Mouse (Mus musculus) hindbrain, embryonic 15.5 days (tissue): ENCODE data around the gene Agrn. TPM values are rescaled to one million over a fixed set of nuclear protein-coding genes. Genes with fewer than 3 reads are reported as not detected.
A peak's percentile ranks its signal among the peaks of the same experiment; 100 is the strongest.

Source experiments
- ATAC-seq: fragments of 200-750 bp; cut with Nextera tagmentation; 2 replicates; pipeline ENCODE4 v1.8.0; 2017; ENCODE audit warnings: low read depth, moderate number of reproducible peaks, moderate TSS enrichment; ENCODE audit not compliant: low FRiP score
- H3K27ac ChIP-seq: fragments of 300-500 bp; sonication (generic); replicated peaks from 2 replicates; pipeline ENCODE4 v1.5.1; 2015; ENCODE audit warnings: mild to moderate bottlenecking, inconsistent platforms
- H3K27me3 ChIP-seq: fragments of 300-500 bp; sonication (generic); 2 replicates; pipeline ENCODE4 v1.6.1; 2015; ENCODE audit warnings: control low read depth, inconsistent platforms
- H3K36me3 ChIP-seq: fragments of 300-500 bp; sonication (generic); 2 replicates; pipeline ENCODE4 v1.6.1; 2015; ENCODE audit warnings: control low read depth, inconsistent platforms
- H3K4me1 ChIP-seq: fragments of 300-500 bp; sonication (generic); replicated peaks from 2 replicates; pipeline ENCODE4 v1.6.1; 2015; ENCODE audit warnings: control low read depth, inconsistent platforms
- H3K4me2 ChIP-seq: fragments of 300-500 bp; sonication (generic); 2 replicates; pipeline ENCODE4 v1.6.1; 2015; ENCODE audit warnings: moderate library complexity, mild to moderate bottlenecking, inconsistent platforms
- H3K4me3 ChIP-seq: fragments of 300-500 bp; sonication (generic); 2 replicates; pipeline ENCODE4 v1.5.1; 2015; ENCODE audit warnings: mild to moderate bottlenecking, inconsistent platforms
- H3K9ac ChIP-seq: fragments of 300-500 bp; sonication (generic); 2 replicates; pipeline ENCODE4 v1.6.1; 2015; ENCODE audit warnings: inconsistent platforms
- H3K9me3 ChIP-seq: fragments of 300-500 bp; sonication (generic); 2 replicates; pipeline ENCODE4 v1.6.1; 2016; ENCODE audit warnings: control low read depth, inconsistent platforms
- WGBS: fragments of 180-500 bp; shearing (Covaris S2); methylation state at CpG from one replicate; pipeline ENCODE4 v1.1.7; 2015; 5-methylcytosine and 5-hydroxymethylcytosine counted together
- polyA plus RNA-seq: library from polyadenylated mRNA; unstranded; fragments of >200 nt; fragmentation: Nextera tagmentation; extraction: Ambion mirVana; gene quantifications from 2 replicates; pipeline ENCODE4 v1.2.1, GENCODE M21; 2015

The Agrn gene
- polyA plus RNA-seq, 1 experiment from 2014 or later: 116 TPM

DNA sequence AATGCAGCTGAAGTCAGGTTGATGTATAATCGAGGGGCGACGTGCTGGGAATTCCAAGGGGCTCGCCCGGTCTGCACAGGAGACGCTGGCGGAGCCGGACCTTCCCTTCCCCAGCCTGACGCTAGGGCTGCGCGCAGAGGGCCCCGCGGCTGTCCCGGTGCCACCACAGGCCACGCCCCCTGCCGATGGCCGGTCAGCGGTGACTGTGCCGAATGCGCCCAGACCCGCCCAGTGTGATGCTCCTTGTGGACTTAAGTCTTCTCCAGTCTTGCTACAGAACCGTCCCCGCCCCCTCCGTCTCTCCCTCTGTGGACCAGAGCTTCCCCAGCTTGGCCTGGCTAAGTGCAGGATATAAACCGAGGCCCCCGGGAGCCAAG, 529 bp upstream of the Agrn start:
- peak overlapping the region; percentile 69 for H3K9ac ChIP-seq
- peak overlapping the region; percentile 55 for H3K4me3 ChIP-seq
- H3K4me2 ChIP-seq: peak overlapping the region; percentile 80
- no peaks in the 10 kb centered on the region for H3K27me3 ChIP-seq
- peak overlapping the region; percentile 92 for H3K27ac ChIP-seq
- peak; percentile 92 for ATAC-seq
- no peaks in the 10 kb centered on the region for H3K9me3 ChIP-seq
- no peaks in the 10 kb centered on the region for H3K36me3 ChIP-seq
- WGBS: 0% methylated on average over 26 of the region's 26 CpGs
- H3K4me1 ChIP-seq: peaks cover 47% of the 10 kb centered on the region

- Histone ChIP-seq H3K27ac (peak overlapping the region; percentile 66), H3K4me1 (peaks cover 58% of the 10 kb centered on the region), H3K4me2 (peak overlapping the region; percentile 80), H3K36me3 (0 out of 2 replicates have a peak, but pooled peaks cover 7% of the 10 kb centered on the region), H3K9ac (peak overlapping the region; percentile 85), H3K27me3 (no peaks in the 10 kb centered on the region), H3K9me3 (no peaks in the 10 kb centered on the region), H3K4me3 (peak overlapping the region; percentile 55)
- 3% methylated on average over 35 of the region's 35 CpGs for WGBS
- no peak for ATAC-seq
Measured at GRCm38 (mm10) chr4:156195927-156196870, 1.1 kb downstream of the Agrn start.

- H3K36me3 ChIP-seq: 0 out of 2 replicates have a peak, but pooled peaks cover 10% of the 10 kb centered on the region
- no peak overlapping the region; the same call in 1 of the 2 replicates for H3K4me3 ChIP-seq
- H3K9ac ChIP-seq: no peak overlapping the region
- no peaks in the 10 kb centered on the region for H3K27me3 ChIP-seq
- H3K9me3 ChIP-seq: no peaks in the 10 kb centered on the region
- no peak for ATAC-seq
- H3K4me2 ChIP-seq: peak overlapping the region; percentile 80
- H3K27ac ChIP-seq: no peak overlapping the region
- H3K4me1 ChIP-seq: peaks cover 75% of the 10 kb centered on the region
- 30% methylated on average over 6 of the region's 6 CpGs for WGBS
Measured at GRCm38 (mm10) chr4:156194346-156194745, 2.9 kb downstream of the Agrn start.

GRCm38 (mm10) chr4:156193906-156194305, 3.4 kb downstream of the Agrn start:
- H3K27ac ChIP-seq: no peak overlapping the region
- H3K4me1 ChIP-seq: peaks cover 79% of the 10 kb centered on the region
- ATAC-seq: no peak
- H3K9me3 ChIP-seq: no peaks in the 10 kb centered on the region
- H3K27me3 ChIP-seq: no peaks in the 10 kb centered on the region
- no peak overlapping the region for H3K9ac ChIP-seq
- WGBS: 51% methylated on average over 5 of the region's 5 CpGs
- peak overlapping the region; percentile 80 for H3K4me2 ChIP-seq
- H3K36me3 ChIP-seq: 0 out of 2 replicates have a peak, but pooled peaks cover 10% of the 10 kb centered on the region
- H3K4me3 ChIP-seq: no peak overlapping the region

DNA sequence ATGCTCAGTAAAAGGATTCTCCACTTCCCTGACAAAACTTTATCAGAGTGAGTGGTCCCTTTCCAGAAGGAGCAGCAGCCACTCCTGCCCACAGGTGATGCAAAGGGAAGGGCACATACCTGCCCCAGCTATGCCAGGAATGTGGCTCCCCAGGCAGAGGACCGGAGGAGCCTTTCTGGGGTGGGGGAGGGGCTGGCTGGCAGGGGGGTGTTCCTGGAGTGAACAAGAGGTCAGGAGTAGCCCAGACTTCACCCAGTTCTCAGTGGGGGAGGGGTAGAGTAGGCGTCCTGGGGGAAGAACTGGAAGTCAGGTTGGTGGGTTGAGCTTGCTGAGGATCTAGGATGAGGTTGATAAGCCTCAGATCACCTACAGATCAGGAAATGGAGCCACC, 4.1 kb downstream of the Agrn start:
- H3K4me2 ChIP-seq: no peak overlapping the region
- no peaks in the 10 kb centered on the region for H3K9me3 ChIP-seq
- H3K4me3 ChIP-seq: no peak overlapping the region
- 0 out of 2 replicates have a peak overlapping the region, but pooled peaks have one; percentile 53 for H3K27ac ChIP-seq
- no peaks in the 10 kb centered on the region for H3K27me3 ChIP-seq
- ATAC-seq: no peak
- peaks cover 84% of the 10 kb centered on the region for H3K4me1 ChIP-seq
- 0 out of 2 replicates have a peak, but pooled peaks cover 10% of the 10 kb centered on the region for H3K36me3 ChIP-seq
- no peak overlapping the region for H3K9ac ChIP-seq
- 26% methylated on average over 2 of the region's 2 CpGs for WGBS

- no peak for ATAC-seq
- H3K4me1 ChIP-seq: peaks cover 90% of the 10 kb centered on the region
- no peak overlapping the region for H3K9ac ChIP-seq
- no peaks in the 10 kb centered on the region for H3K27me3 ChIP-seq
- 54% methylated on average over 8 of the region's 8 CpGs for whole genome bisulfite sequencing
- H3K36me3 ChIP-seq: 0 out of 2 replicates have a peak, but pooled peaks cover 10% of the 10 kb centered on the region
- H3K4me3 ChIP-seq: no peak overlapping the region
- 0 out of 2 replicates have a peak overlapping the region, but pooled peaks have one; percentile 13 for H3K4me2 ChIP-seq
- peak overlapping the region; percentile 53 for H3K27ac ChIP-seq
- no peaks in the 10 kb centered on the region for H3K9me3 ChIP-seq
Measured at GRCm38 (mm10) chr4:156192421-156193199, 4.7 kb downstream of the Agrn start.

GRCm38 (mm10) chr4:156188811-156189323, 8.4 kb downstream of the Agrn start:
- H3K36me3 ChIP-seq: 0 out of 2 replicates have a peak, but pooled peaks cover 10% of the 10 kb centered on the region
- WGBS: 10% methylated on average over 6 of the region's 6 CpGs
- peak overlapping the region; percentile 61 for H3K27ac ChIP-seq
- no peaks in the 10 kb centered on the region for H3K27me3 ChIP-seq
- H3K4me3 ChIP-seq: no peak overlapping the region
- H3K4me1 ChIP-seq: peaks cover 98% of the 10 kb centered on the region
- no peaks in the 10 kb centered on the region for H3K9me3 ChIP-seq
- H3K4me2 ChIP-seq: peak overlapping the region; percentile 17
- H3K9ac ChIP-seq: no peak overlapping the region
- ATAC-seq: peak; percentile 27

DNA sequence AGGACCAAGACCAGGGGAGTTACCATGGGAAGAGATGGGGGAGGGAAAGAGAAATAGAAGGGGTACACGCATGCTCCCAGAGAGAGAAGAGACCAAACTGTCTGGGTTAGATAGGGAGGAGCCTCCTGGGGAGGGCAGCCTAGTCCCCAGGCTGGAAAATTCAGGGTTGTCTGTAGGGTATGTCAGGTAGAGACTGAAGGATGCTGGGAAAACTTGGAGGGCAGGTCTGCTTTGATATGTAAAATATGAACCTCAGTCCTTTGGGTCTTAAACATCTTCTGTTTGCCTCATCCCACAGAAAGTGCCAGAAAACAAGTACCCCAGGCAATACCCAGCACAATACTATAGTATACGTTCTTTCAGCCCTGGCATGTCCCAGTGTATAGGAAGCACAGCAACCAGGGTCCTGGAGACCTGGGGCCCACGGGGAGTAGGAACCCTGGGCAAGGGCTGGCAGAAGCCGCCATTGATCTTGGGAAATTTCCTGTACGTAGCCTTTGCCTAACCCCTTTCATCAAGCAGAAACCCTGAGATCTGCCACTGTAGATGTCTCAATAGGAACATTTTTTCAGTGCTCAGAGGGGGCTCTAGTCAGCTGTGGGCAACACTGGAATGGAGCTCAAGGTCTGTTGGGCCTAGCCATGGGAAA, 9.0 kb downstream of the Agrn start:
- H3K9me3 ChIP-seq: no peaks in the 10 kb centered on the region
- H3K36me3 ChIP-seq: 0 out of 2 replicates have a peak, but pooled peaks cover 10% of the 10 kb centered on the region
- no peak; the same call in 1 of the 2 replicates for ATAC-seq
- H3K27ac ChIP-seq: peak overlapping the region; percentile 61
- WGBS: 25% methylated on average over 5 of the region's 5 CpGs
- H3K4me1 ChIP-seq: peaks cover 98% of the 10 kb centered on the region
- H3K9ac ChIP-seq: no peak overlapping the region
- no peaks in the 10 kb centered on the region for H3K27me3 ChIP-seq
- no peak overlapping the region for H3K4me3 ChIP-seq
- peak overlapping the region; percentile 17 for H3K4me2 ChIP-seq

GRCm38 (mm10) chr4:156185950-156186850, 11.1 kb downstream of the Agrn start:
- Histone ChIP-seq H3K27ac (peak overlapping the region; percentile 91), H3K27me3 (no peaks in the 10 kb centered on the region), H3K4me2 (peak overlapping the region; percentile 80), H3K4me3 (peak overlapping the region; percentile 53), H3K9me3 (no peaks in the 10 kb centered on the region), H3K9ac (peak overlapping the region; percentile 72), H3K4me1 (peaks cover 98% of the 10 kb centered on the region), H3K36me3 (0 out of 2 replicates have a peak, but pooled peaks cover 3% of the 10 kb centered on the region)
- ATAC-seq: peak; percentile 45
- 3% methylated on average over 31 of the region's 31 CpGs for WGBS

- Histone ChIP-seq H3K4me1 (peaks cover 99% of the 10 kb centered on the region), H3K4me2 (peak overlapping the region; percentile 80), H3K9me3 (no peaks in the 10 kb centered on the region), H3K27ac (peak overlapping the region; percentile 91), H3K4me3 (peak overlapping the region; percentile 53), H3K27me3 (no peaks in the 10 kb centered on the region), H3K9ac (peak overlapping the region; percentile 72), H3K36me3 (no peaks in the 10 kb centered on the region)
- peak; percentile 20 for ATAC-seq
- WGBS: 37% methylated on average over 13 of the region's 13 CpGs
Measured at GRCm38 (mm10) chr4:156185456-156185949, 11.8 kb downstream of the Agrn start.
